Mouse (Mus musculus): ENCODE data around the gene Kif26b. TPM values are rescaled to one million over a fixed set of nuclear protein-coding genes. Genes with fewer than 3 reads are reported as not detected.

Kif26b gene
- polyA plus RNA-seq, 1 experiment, result 0.04 TPM

DNA sequence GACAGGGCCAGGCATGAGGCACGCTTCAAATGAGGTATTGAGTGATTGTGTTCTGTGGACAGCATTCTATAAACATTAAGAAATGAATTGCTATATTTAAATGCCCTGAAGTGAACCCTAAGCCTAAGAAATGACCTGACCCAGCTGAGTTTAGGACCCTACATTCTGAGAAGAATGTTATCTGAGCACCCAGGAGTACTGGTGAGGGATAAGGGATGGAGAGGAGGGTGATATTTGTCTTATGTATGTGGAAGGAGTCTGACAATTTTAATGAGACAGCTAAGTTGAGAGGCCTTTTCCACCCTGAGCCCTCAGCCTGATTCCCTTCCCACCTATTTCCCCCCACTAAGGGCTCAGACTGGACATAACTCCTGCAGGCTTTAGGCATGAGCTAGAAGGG lies 179.4 kb downstream of the Kif26b start:
- no peak for TF ChIP-seq POLR2A (IDR thresholded peaks at IDR 0.05; ENCODE audit: low read depth, low read length)
- no peak for TF ChIP-seq CTCF (IDR thresholded peaks at IDR 0.05; ENCODE audit: extremely low read depth, insufficient read depth, insufficient read length, insufficient replicate concordance)
- Histone ChIP-seq H3K27me3 (ENCODE audit: control insufficient read depth, insufficient read depth, low read length) (no peaks in the 10 kb centered on the region), H3K4me1 (ENCODE audit: control insufficient read depth, insufficient read depth, insufficient read length) (no peaks in the 10 kb centered on the region), H3K27ac (ENCODE audit: insufficient read depth, low read length) (no peak overlapping the region), H3K36me3 (ENCODE audit: control insufficient read depth, insufficient read depth, low read length) (no peaks in the 10 kb centered on the region), H3K4me3 (ENCODE audit: extremely low read depth, insufficient read depth, insufficient read length) (no peak overlapping the region)
- DNase-seq (ENCODE audit: low read depth in 1 of 2, low spot score in 2 of 2), result no peak
- 79% methylated on average over 1 of the region's 1 CpGs for WGBS

GRCm38 (mm10) chr1:178712189-178712873 lies 183.4 kb downstream of the Kif26b start:
- H3K27ac ChIP-seq (ENCODE audit: insufficient read depth, low read length), result no peak overlapping the region
- H3K4me1 ChIP-seq (ENCODE audit: control insufficient read depth, insufficient read depth, insufficient read length), result no peaks in the 10 kb centered on the region
- 79% methylated on average over 9 of the region's 9 CpGs for WGBS
- DNase-seq (ENCODE audit: low read depth in 1 of 2, low spot score in 2 of 2), result no peak
- no peak overlapping the region for H3K4me3 ChIP-seq (ENCODE audit: extremely low read depth, insufficient read depth, insufficient read length)
- no peaks in the 10 kb centered on the region for H3K27me3 ChIP-seq (ENCODE audit: control insufficient read depth, insufficient read depth, low read length)
- H3K36me3 ChIP-seq (ENCODE audit: control insufficient read depth, insufficient read depth, low read length), result no peaks in the 10 kb centered on the region
- TF ChIP-seq CTCF (IDR thresholded peaks at IDR 0.05; ENCODE audit: extremely low read depth, insufficient read depth, insufficient read length, insufficient replicate concordance), result no peak
- TF ChIP-seq POLR2A (IDR thresholded peaks at IDR 0.05; ENCODE audit: low read depth, low read length), result no peak

DNA sequence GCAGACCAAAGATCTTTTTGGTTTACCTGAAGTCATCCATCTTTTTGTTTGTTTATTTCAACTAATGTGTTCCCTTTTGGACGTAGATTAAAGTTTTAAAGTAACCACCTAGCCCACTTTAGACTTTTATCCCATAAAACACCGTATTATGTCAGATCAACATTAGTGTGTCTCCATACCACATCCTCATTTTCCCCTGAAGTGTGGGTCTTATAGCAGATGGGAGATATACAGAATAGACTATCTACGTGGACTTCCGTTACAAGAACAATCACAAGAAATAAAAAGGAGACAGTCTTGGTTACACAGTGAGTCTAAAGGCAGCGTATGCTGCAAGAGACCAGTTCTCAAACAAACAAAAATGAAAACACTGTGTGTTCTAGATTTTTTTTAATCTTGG lies 185.3 kb downstream of the Kif26b start:
- H3K36me3 ChIP-seq (ENCODE audit: control insufficient read depth, insufficient read depth, low read length), result no peaks in the 10 kb centered on the region
- no peaks in the 10 kb centered on the region for H3K27me3 ChIP-seq (ENCODE audit: control insufficient read depth, insufficient read depth, low read length)
- WGBS, result 91% methylated on average over 5 of the region's 5 CpGs
- DNase-seq (ENCODE audit: low read depth in 1 of 2, low spot score in 2 of 2), result no peak
- no peak for TF ChIP-seq CTCF (IDR thresholded peaks at IDR 0.05; ENCODE audit: extremely low read depth, insufficient read depth, insufficient read length, insufficient replicate concordance)
- TF ChIP-seq POLR2A (IDR thresholded peaks at IDR 0.05; ENCODE audit: low read depth, low read length), result no peak
- no peak overlapping the region for H3K27ac ChIP-seq (ENCODE audit: insufficient read depth, low read length)
- no peak overlapping the region for H3K4me3 ChIP-seq (ENCODE audit: extremely low read depth, insufficient read depth, insufficient read length)
- no peaks in the 10 kb centered on the region for H3K4me1 ChIP-seq (ENCODE audit: control insufficient read depth, insufficient read depth, insufficient read length)

GRCm38 (mm10) chr1:178716411-178716810 lies 187.5 kb downstream of the Kif26b start:
- TF ChIP-seq CTCF (IDR thresholded peaks at IDR 0.05; ENCODE audit: extremely low read depth, insufficient read depth, insufficient read length, insufficient replicate concordance) (no peak), POLR2A (IDR thresholded peaks at IDR 0.05; ENCODE audit: low read depth, low read length) (no peak)
- H3K27me3 ChIP-seq (ENCODE audit: control insufficient read depth, insufficient read depth, low read length), result no peaks in the 10 kb centered on the region
- no peak overlapping the region for H3K27ac ChIP-seq (ENCODE audit: insufficient read depth, low read length)
- no peak overlapping the region for H3K4me3 ChIP-seq (ENCODE audit: extremely low read depth, insufficient read depth, insufficient read length)
- 90% methylated on average over 2 of the region's 2 CpGs for WGBS
- no peaks in the 10 kb centered on the region for H3K4me1 ChIP-seq (ENCODE audit: control insufficient read depth, insufficient read depth, insufficient read length)
- no peak for DNase-seq (ENCODE audit: low read depth in 1 of 2, low spot score in 2 of 2)
- no peaks in the 10 kb centered on the region for H3K36me3 ChIP-seq (ENCODE audit: control insufficient read depth, insufficient read depth, low read length)

- Histone ChIP-seq H3K4me3 (ENCODE audit: extremely low read depth, insufficient read depth, insufficient read length) (no peak overlapping the region), H3K27ac (ENCODE audit: insufficient read depth, low read length) (no peak overlapping the region), H3K27me3 (ENCODE audit: control insufficient read depth, insufficient read depth, low read length) (no peaks in the 10 kb centered on the region), H3K36me3 (ENCODE audit: control insufficient read depth, insufficient read depth, low read length) (no peaks in the 10 kb centered on the region), H3K4me1 (ENCODE audit: control insufficient read depth, insufficient read depth, insufficient read length) (no peaks in the 10 kb centered on the region)
- WGBS, result 72% methylated on average over 2 of the region's 2 CpGs
- no peak for TF ChIP-seq CTCF (IDR thresholded peaks at IDR 0.05; ENCODE audit: extremely low read depth, insufficient read depth, insufficient read length, insufficient replicate concordance)
- DNase-seq (ENCODE audit: low read depth in 1 of 2, low spot score in 2 of 2), result no peak
These were observed 191.9 kb downstream of the Kif26b start for GRCm38 (mm10) chr1:178720821-178721220.

- H3K27ac ChIP-seq (ENCODE audit: insufficient read depth, low read length), result no peak overlapping the region
- 89% methylated on average over 4 of the region's 4 CpGs for WGBS
- no peak for TF ChIP-seq CTCF (IDR thresholded peaks at IDR 0.05; ENCODE audit: extremely low read depth, insufficient read depth, insufficient read length, insufficient replicate concordance)
- TF ChIP-seq POLR2A (IDR thresholded peaks at IDR 0.05; ENCODE audit: low read depth, low read length), result no peak
- no peaks in the 10 kb centered on the region for H3K4me1 ChIP-seq (ENCODE audit: control insufficient read depth, insufficient read depth, insufficient read length)
- H3K4me3 ChIP-seq (ENCODE audit: extremely low read depth, insufficient read depth, insufficient read length), result no peak overlapping the region
- DNase-seq (ENCODE audit: low read depth in 1 of 2, low spot score in 2 of 2), result no peak
- no peaks in the 10 kb centered on the region for H3K36me3 ChIP-seq (ENCODE audit: control insufficient read depth, insufficient read depth, low read length)
- H3K27me3 ChIP-seq (ENCODE audit: control insufficient read depth, insufficient read depth, low read length), result no peaks in the 10 kb centered on the region
These were observed 193.9 kb downstream of the Kif26b start for GRCm38 (mm10) chr1:178722793-178723192.

GRCm38 (mm10) chr1:178725536-178725935 lies 196.6 kb downstream of the Kif26b start:
- H3K27me3 ChIP-seq (ENCODE audit: control insufficient read depth, insufficient read depth, low read length), result no peaks in the 10 kb centered on the region
- no peak for TF ChIP-seq CTCF (IDR thresholded peaks at IDR 0.05; ENCODE audit: extremely low read depth, insufficient read depth, insufficient read length, insufficient replicate concordance)
- TF ChIP-seq POLR2A (IDR thresholded peaks at IDR 0.05; ENCODE audit: low read depth, low read length), result no peak
- H3K36me3 ChIP-seq (ENCODE audit: control insufficient read depth, insufficient read depth, low read length), result no peaks in the 10 kb centered on the region
- no peak overlapping the region for H3K4me3 ChIP-seq (ENCODE audit: extremely low read depth, insufficient read depth, insufficient read length)
- no peaks in the 10 kb centered on the region for H3K4me1 ChIP-seq (ENCODE audit: control insufficient read depth, insufficient read depth, insufficient read length)
- 88% methylated on average over 3 of the region's 3 CpGs for WGBS
- H3K27ac ChIP-seq (ENCODE audit: insufficient read depth, low read length), result no peak overlapping the region
- no peak for DNase-seq (ENCODE audit: low read depth in 1 of 2, low spot score in 2 of 2)
